Mouse (Mus musculus): Measurements from ENCODE around the gene Fgf10.

- TF ChIP-seq CTCF (IDR thresholded peaks at IDR 0.05; ENCODE audit: low read depth) (no peak), EP300 (IDR thresholded peaks at IDR 0.05; ENCODE audit: low read depth) (no peak)
Measured at GRCm38 (mm10) chr13:118631500-118631899, 38.1 kb upstream of the Fgf10 start.
